Mouse (Mus musculus) CH12.LX (cell line): ENCODE data around the gene Extl1. TPM values are rescaled to one million over a fixed set of nuclear protein-coding genes. Genes with fewer than 3 reads are reported as not detected.

ENCODE experiments used
- DNase-seq: peaks from one replicate; pipeline ENCODE4 v3.0.0-alpha.2; 2013; ENCODE audit errors: extremely low read depth
- H3K27ac ChIP-seq: 2 replicates; pipeline ENCODE4 v1.5.1; 2012; ENCODE audit warnings: low read depth, mild to moderate bottlenecking, control low read depth, moderate library complexity; ENCODE audit not compliant: insufficient read depth
- H3K27me3 ChIP-seq: replicated peaks from 2 replicates; pipeline ENCODE3; 2012; ENCODE audit warnings: inconsistent platforms
- H3K36me3 ChIP-seq, 2 experiments: replicated peaks in 1 of 2; 2 replicates each; pipeline versions ENCODE3 to v1.6.1; 2012; ENCODE audit warnings: inconsistent platforms in 1 of 2, low read length in 1 of 2, mild to moderate bottlenecking in 1 of 2, mixed read lengths in 1 of 2, moderate library complexity in 1 of 2; ENCODE audit not compliant: control insufficient read depth in 1 of 2, insufficient read depth in 1 of 2
- H3K4me1 ChIP-seq, 2 experiments: 2 replicates each; pipeline ENCODE4 v1.6.1; 2012; ENCODE audit warnings: inconsistent platforms in 1 of 2, moderate library complexity in 1 of 2; ENCODE audit not compliant: insufficient read depth in 2 of 2, control insufficient read depth in 1 of 2
- H3K4me2 ChIP-seq: 2 replicates; pipeline ENCODE4 v1.6.1; 2012; ENCODE audit warnings: low read depth, mild to moderate bottlenecking, control low read depth; ENCODE audit not compliant: poor library complexity, insufficient read depth, severe bottlenecking
- H3K4me3 ChIP-seq, 3 experiments: fragments of 150-350 bp in 1 of 3; sonication (generic) in 1 of 3; replicated peaks in 1 of 3; 2 replicates each; pipeline versions ENCODE3 to v1.5.1; 2011 to 2012; ENCODE audit warnings: low read depth in 2 of 3, low read length in 2 of 3, mild to moderate bottlenecking in 2 of 3, moderate library complexity in 2 of 3, control low read depth in 1 of 3, improper control_type of control experiment in 1 of 3, inconsistent platforms in 1 of 3, mixed read lengths in 1 of 3; ENCODE audit not compliant: poor library complexity in 1 of 3
- H3K79me2 ChIP-seq: replicated peaks from 2 replicates; pipeline ENCODE4 v1.6.1; 2012; ENCODE audit warnings: mild to moderate bottlenecking, moderate library complexity; ENCODE audit not compliant: control insufficient read depth, poor library complexity, insufficient read depth, severe bottlenecking; ENCODE audit errors: extremely low read depth
- H3K9ac ChIP-seq: 2 replicates; pipeline ENCODE4 v1.6.1; 2012; ENCODE audit warnings: low read depth, mild to moderate bottlenecking, control low read depth, moderate library complexity; ENCODE audit not compliant: insufficient read depth
- H3K9me3 ChIP-seq: replicated peaks from 2 replicates; pipeline ENCODE3; 2012; ENCODE audit warnings: low read length, inconsistent platforms, mixed read lengths
- CHD1 ChIP-seq: IDR thresholded peaks from 2 replicates; pipeline ENCODE4 v1.6.1; 2012; ENCODE audit warnings: low read depth, low read length, improper control_type of control experiment, inconsistent platforms
- E2F4 ChIP-seq: IDR thresholded peaks from 2 replicates; pipeline ENCODE4 v1.6.1; 2011; ENCODE audit warnings: low read depth, low read length, improper control_type of control experiment; ENCODE audit not compliant: insufficient replicate concordance
- HCFC1 ChIP-seq: IDR thresholded peaks from 2 replicates; pipeline ENCODE4 v1.6.1; 2012; ENCODE audit warnings: low read depth, mild to moderate bottlenecking, inconsistent platforms, low read length, improper control_type of control experiment
- KAT2A ChIP-seq: IDR thresholded peaks from 2 replicates; pipeline ENCODE4 v1.6.1; 2012; ENCODE audit warnings: low read length, improper control_type of control experiment, inconsistent platforms; ENCODE audit not compliant: insufficient replicate concordance
- MAFK ChIP-seq: IDR thresholded peaks from 2 replicates; pipeline ENCODE4 v1.6.1; 2011; ENCODE audit warnings: low read length, improper control_type of control experiment; ENCODE audit not compliant: insufficient replicate concordance
- MAX ChIP-seq: IDR thresholded peaks from 2 replicates; pipeline ENCODE4 v1.6.1; 2011; ENCODE audit warnings: low read length, improper control_type of control experiment
- MEF2A ChIP-seq: IDR thresholded peaks from 2 replicates; pipeline ENCODE4 v1.6.1; 2014; ENCODE audit warnings: low read depth, mild to moderate bottlenecking, inconsistent platforms, low read length, improper control_type of control experiment, borderline replicate concordance
- MXI1 ChIP-seq: IDR thresholded peaks from 2 replicates; pipeline ENCODE4 v1.6.1; 2011; ENCODE audit warnings: mild to moderate bottlenecking, low read depth, low read length, improper control_type of control experiment
- NRF1 ChIP-seq: IDR thresholded peaks from 2 replicates; pipeline ENCODE4 v1.6.1; 2014; ENCODE audit warnings: low read depth, mild to moderate bottlenecking, inconsistent platforms, low read length, improper control_type of control experiment, moderate library complexity
- POLR2A ChIP-seq: IDR thresholded peaks from 2 replicates; pipeline ENCODE4 v1.6.1; 2011; ENCODE audit warnings: low read depth, mild to moderate bottlenecking, improper control_type of control experiment, low read length
- RCOR1 ChIP-seq: conservative IDR thresholded peaks from 2 replicates; pipeline ENCODE4 v1.6.1; 2012; ENCODE audit warnings: low read depth, mild to moderate bottlenecking, inconsistent platforms, low read length, improper control_type of control experiment
- TCF12 ChIP-seq: IDR thresholded peaks from 2 replicates; pipeline ENCODE4 v1.6.1; 2014; ENCODE audit warnings: low read depth, mild to moderate bottlenecking, inconsistent platforms, low read length, improper control_type of control experiment
- UBTF ChIP-seq: IDR thresholded peaks from 2 replicates; pipeline ENCODE4 v1.6.1; 2012; ENCODE audit warnings: low read depth, mild to moderate bottlenecking, inconsistent platforms, low read length, improper control_type of control experiment, moderate library complexity
- USF2 ChIP-seq: conservative IDR thresholded peaks from 2 replicates; pipeline ENCODE4 v1.6.1; 2011; ENCODE audit warnings: low read depth, low read length, improper control_type of control experiment
- ZC3H11A ChIP-seq: IDR thresholded peaks from 2 replicates; pipeline ENCODE4 v1.6.1; 2012; ENCODE audit warnings: low read depth, mild to moderate bottlenecking, inconsistent platforms, low read length, improper control_type of control experiment
- ZNF384 ChIP-seq: IDR thresholded peaks from 2 replicates; pipeline ENCODE4 v1.6.1; 2012; ENCODE audit warnings: low read depth, low read length, improper control_type of control experiment, inconsistent platforms
- dilution Hi-C: fragments of 300-500 bp; cut with MboI; formaldehyde crosslinking; loops from 2 replicates; pipeline ENCODE4 v1.14.3; 2020; ENCODE audit warnings: low sequenced_read_pairs; ENCODE audit not compliant: extremely low pct_unique_long_range_greater_than_20kb, extremely low pct_ligation_motif_present
- in situ Hi-C: fragments of 300-500 bp; cut with MboI; formaldehyde crosslinking; loops from 3 replicates; pipeline ENCODE4 v1.14.3; 2019; ENCODE audit warnings: low sequenced_read_pairs, low pct_ligation_motif_present, low pct_unique_long_range_greater_than_20kb, mixed read lengths
- polyA plus RNA-seq: library from polyadenylated mRNA; unstranded; fragments of >175 nt; gene quantifications from 2 replicates; pipeline ENCODE4 v1.2.1, GENCODE M21; 2012; ENCODE audit warnings: low read depth; ENCODE audit not compliant: insufficient read length
- total RNA-seq, 2 experiments: library from RNA; depleted of rRNA; stranded (reverse); fragments of 300-350 nt in 1 of 2; fragments of >200 nt in 1 of 2; gene quantifications; 2 replicates each; pipeline ENCODE4 v1.2.3; 2012 to 2014

The Extl1 gene
- total and polyA plus RNA-seq, 3 experiments, result 0.54 to 4.5 (median 1.6) TPM

- H3K4me1 ChIP-seq, result peaks cover 5 to 18% of the 10 kb centered on the region in 2 experiments; a peak in 2 of 4 replicates
- H3K79me2 ChIP-seq, result no peaks in the 10 kb centered on the region
- no peaks in the 10 kb centered on the region for H3K9me3 ChIP-seq
- H3K4me3 ChIP-seq, result peak overlapping the region; percentile 64 to 75 (median 69)
- H3K9ac ChIP-seq, result peak overlapping the region; percentile 47
- H3K27me3 ChIP-seq, result peaks cover 14% of the 10 kb centered on the region
- dilution Hi-C loops, result no loop called here
- DNase-seq, result no peak
- H3K27ac ChIP-seq, result no peak overlapping the region
- in situ Hi-C loops, result no loop called here
- peaks cover 0 to 2% of the 10 kb centered on the region in 2 experiments for H3K36me3 ChIP-seq
- peak overlapping the region; percentile 73 for H3K4me2 ChIP-seq
- TF ChIP-seq POLR2A, result no peak
- no peak for TF ChIP-seq ZC3H11A
- TF ChIP-seq MEF2A, result no peak
- no peak for TF ChIP-seq CHD1
- TF ChIP-seq NRF1, result no peak
- TF ChIP-seq E2F4, result no peak
- TF ChIP-seq KAT2A, result no peak
- no peak for TF ChIP-seq USF2
- TF ChIP-seq TCF12, result no peak
- TF ChIP-seq RCOR1, result no peak
- no peak for TF ChIP-seq MXI1
- TF ChIP-seq UBTF, result no peak
Observed at GRCm38 (mm10) chr4:134371316-134371855, 12.3 kb downstream of the Extl1 start.

- H3K36me3 ChIP-seq, result peaks cover 0 to 2% of the 10 kb centered on the region in 2 experiments
- peaks cover 5 to 18% of the 10 kb centered on the region in 2 experiments; a peak in 2 of 4 replicates for H3K4me1 ChIP-seq
- H3K4me2 ChIP-seq, result peak overlapping the region; percentile 73; the same call in 1 of the 2 replicates
- TF ChIP-seq MAFK (no peak), MAX (no peak), HCFC1 (no peak), ZNF384 (no peak)
- no peaks in the 10 kb centered on the region for H3K9me3 ChIP-seq
- no peak overlapping the region for H3K27ac ChIP-seq
- dilution Hi-C loops (no loop called here), in situ Hi-C loops (no loop called here)
- H3K79me2 ChIP-seq, result no peaks in the 10 kb centered on the region
- H3K4me3 ChIP-seq, result peak overlapping the region in 1 of 3 experiments; percentile 18
- no peak overlapping the region for H3K9ac ChIP-seq
- no peak for DNase-seq
- peaks cover 14% of the 10 kb centered on the region for H3K27me3 ChIP-seq
Observed at GRCm38 (mm10) chr4:134370649-134371221, 12.9 kb downstream of the Extl1 start.
